Mouse (Mus musculus) CD4-positive, CD25-positive, alpha-beta regulatory T cell, adult 9 weeks (primary cell): ENCODE measurements around the gene Itln1. TPM values are rescaled to one million over a fixed set of nuclear protein-coding genes. Genes with fewer than 3 reads are reported as not detected.

ENCODE experiments used
- polyA plus RNA-seq: library from polyadenylated mRNA; unstranded; fragments of 100-300 nt; shearing (Covaris generic); gene quantifications from one replicate; pipeline ENCODE4 v1.2.1, GENCODE M21; 2017

Gene Itln1
- polyA plus RNA-seq: not detected

GRCm38 (mm10) chr1:171535194-171535593 lies at the start of gene Itln1:
TSS of gene Itln1 (minus strand) at chr1:171535294.

GRCm38 (mm10) chr1:171558898-171559297 lies 23.8 kb upstream of the Itln1 start, which contains the start of gene Cd244a:
TSS of gene Cd244a (plus strand) at chr1:171559193.

GRCm38 (mm10) chr1:171503250-171503591 lies 31.9 kb downstream of the Itln1 start, which contains the start of gene Alyref2:
TSS of gene Alyref2 (plus strand) at chr1:171503478.

Other genes with a start within 250 kb of the Itln1 start
- gene Usp21, start 247.3 kb downstream of the Itln1 start, polyA plus RNA-seq: 51.7 TPM
- 77.9 TPM for gene Ufc1, start 240.3 kb downstream of the Itln1 start, polyA plus RNA-seq
- gene Dedd, start 206.1 kb downstream of the Itln1 start, polyA plus RNA-seq: 38.2 TPM
- gene Nit1, start 189.6 kb downstream of the Itln1 start, polyA plus RNA-seq: 56.6 TPM
- 123 TPM for gene Pfdn2, start 189.6 kb downstream of the Itln1 start, polyA plus RNA-seq
- not detected for gene Klhdc9, start 174.5 kb downstream of the Itln1 start, polyA plus RNA-seq
- not detected for gene Nectin4, start 165.2 kb downstream of the Itln1 start, polyA plus RNA-seq
- 258 TPM for gene Arhgap30, start 146.3 kb downstream of the Itln1 start, polyA plus RNA-seq
- 102 TPM for gene Usf1, start 124.0 kb downstream of the Itln1 start, polyA plus RNA-seq
- 5.9 TPM for gene Tstd1, start 116.4 kb downstream of the Itln1 start, polyA plus RNA-seq
- gene F11r, start 97.8 kb downstream of the Itln1 start, polyA plus RNA-seq: 0.93 TPM
- gene Alyref2, start 31.8 kb downstream of the Itln1 start, polyA plus RNA-seq: 9.7 TPM
- gene Cd244a, start 23.9 kb upstream of the Itln1 start, polyA plus RNA-seq: 0.69 TPM
- gene Ly9, start 72.1 kb upstream of the Itln1 start, polyA plus RNA-seq: 162 TPM
- gene Slamf7, start 117.7 kb upstream of the Itln1 start, polyA plus RNA-seq: 17.8 TPM
- 544 TPM for gene Cd48, start 146.7 kb upstream of the Itln1 start, polyA plus RNA-seq
- 97.2 TPM for gene Slamf1, start 231.8 kb upstream of the Itln1 start, polyA plus RNA-seq